Mouse (Mus musculus): ENCODE results near the gene Chaf1a. TPM values are rescaled to one million over a fixed set of nuclear protein-coding genes. Genes with fewer than 3 reads are reported as not detected.

The Chaf1a gene
- polyA plus RNA-seq (2014; fragmentation: Illumina TruSeq; extraction: RNeasy Lipid Tissue Mini Kit (QIAGEN cat#74804); ENCODE audit: low read depth, low replicate concordance): 0.44 TPM

DNA sequence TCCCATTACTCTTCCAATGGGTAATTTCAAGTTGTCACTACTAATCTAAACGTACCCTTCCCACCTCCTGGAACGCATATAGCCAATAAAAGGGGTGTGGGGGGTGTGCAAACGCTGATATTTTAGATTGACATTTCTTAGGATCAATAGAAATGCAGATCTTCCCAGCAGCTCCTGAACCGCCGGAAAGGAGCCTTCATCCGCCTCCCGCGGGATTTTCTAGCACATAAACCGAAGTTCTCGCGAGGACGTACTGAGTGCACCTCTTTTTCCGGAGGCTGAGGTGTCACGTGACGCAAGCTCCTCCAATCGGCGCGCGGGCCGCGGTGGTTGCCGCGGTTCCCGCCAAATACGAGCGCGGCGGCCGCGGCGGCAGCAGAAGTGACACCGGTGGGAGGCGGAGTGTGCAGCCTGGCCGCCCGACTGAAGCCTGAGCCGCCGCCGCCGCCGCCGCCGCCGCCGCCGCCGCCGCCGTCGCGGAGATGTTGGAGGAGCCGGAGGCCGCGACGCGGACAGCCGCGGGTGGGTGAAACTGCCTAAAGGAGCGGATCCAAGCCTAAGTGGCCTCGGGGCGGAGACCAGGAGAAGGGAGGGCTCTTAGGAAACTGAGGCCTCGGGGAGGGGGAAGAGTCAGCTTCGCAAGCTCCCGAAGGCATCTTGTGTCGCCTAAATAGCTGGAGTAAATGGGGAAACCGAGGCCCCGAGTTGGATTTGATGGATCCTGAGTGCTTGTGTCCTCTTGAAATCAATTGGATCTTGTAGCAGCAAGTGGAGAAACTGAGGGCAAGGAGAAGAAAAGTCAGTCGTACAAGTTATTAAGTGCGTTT, at the start of gene Chaf1a:
Chaf1a (plus strand) TSS at position 410 of the 827 bp plus-strand sequence.

DNA sequence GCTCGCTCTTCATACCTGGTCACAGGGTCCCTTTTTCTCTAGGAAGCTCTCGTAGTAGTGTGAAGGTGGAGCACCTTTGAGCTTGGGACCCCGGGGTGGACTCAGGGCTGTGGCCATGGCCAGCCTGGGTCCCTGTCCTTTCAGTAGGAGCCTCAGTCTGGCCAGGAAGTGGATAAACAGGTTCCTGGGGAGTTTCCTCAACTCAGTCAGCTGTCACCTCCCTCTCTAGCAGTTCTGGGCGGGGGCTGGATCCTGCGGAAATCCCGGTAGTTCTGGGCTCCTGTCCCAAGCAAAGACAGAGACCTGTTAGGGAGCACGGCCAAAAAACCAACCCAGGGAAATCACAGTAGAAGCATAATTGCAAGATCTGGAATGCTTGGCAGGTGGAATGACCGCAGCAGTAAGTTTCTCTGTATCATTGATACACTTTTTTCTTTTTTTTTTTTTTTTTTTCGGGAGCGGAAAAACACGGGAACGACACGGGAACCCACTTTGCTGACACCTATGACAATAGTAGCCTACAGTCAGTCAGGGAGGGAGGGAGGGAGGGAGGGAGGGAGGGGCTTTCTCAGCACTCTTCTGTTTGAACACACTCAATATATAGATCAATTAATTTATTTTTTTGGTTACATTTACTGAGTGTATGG, 34.7 kb upstream of the Chaf1a start, which contains the start of the genes Stap2 and Mpnd:
Stap2 (minus strand) TSS at position 170 of the 647 bp plus-strand sequence.
Mpnd (plus strand) TSS at position 297 of the 647 bp plus-strand sequence.

DNA sequence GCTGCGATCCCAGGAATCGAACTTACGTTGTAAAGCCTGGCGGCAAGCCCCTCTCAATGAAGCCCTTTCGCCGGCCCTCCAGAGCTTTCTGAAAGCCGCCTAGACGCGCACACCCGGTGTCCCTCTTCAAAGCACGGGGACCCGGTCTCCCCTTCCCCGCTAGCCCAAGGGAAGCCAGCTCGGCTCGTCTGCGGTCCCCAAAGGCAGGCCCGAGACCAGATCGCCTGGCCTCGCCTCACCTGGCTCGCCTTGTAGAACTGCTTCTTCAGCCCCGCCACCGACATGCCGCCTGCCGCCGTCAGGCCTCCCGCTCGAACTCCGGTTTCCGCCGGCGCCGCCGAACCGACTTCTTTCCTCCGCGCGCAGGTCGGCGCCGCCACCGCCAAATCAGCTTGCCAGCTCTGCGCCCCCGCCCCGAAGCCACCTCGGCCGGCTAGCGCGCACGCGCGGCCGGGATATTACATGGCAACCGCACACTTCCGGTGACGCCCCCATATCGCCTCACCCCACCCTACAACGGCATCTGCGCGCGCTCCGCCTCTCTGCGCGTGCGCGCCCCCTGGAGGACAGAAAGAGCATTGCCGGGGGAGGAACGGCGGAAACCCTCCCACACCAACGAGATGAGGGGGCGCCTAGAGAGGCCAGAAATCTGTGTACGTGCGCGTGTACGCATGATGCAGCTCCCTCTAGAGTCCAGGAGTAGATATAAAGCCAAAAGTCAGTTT, 3.9 kb upstream of the Chaf1a start, which contains the start of gene Sh3gl1:
Sh3gl1 (minus strand) TSS at position 460 of the 725 bp plus-strand sequence.

DNA sequence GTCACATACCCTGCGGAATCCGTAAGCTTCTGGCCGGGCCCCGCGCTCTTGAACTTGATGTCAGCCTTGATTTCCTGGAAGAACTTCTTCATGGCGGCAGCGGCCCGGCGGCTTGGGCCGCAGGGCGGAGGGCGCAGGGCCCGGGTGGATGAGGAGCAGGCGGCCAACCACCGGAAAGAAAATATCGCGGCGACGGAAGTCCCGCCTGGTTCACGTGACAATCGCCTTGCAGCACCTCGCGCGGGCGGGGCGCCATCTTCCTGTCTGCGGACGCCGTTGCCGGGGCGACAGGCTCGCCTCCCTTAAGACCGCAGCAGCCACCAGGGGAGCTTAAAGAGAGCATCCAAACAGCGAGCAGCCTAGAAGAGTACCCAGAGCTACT, 34.6 kb downstream of the Chaf1a start, which contains the start of gene Ubxn6:
Ubxn6 (minus strand) TSS at position 202 of the 382 bp plus-strand sequence.

DNA sequence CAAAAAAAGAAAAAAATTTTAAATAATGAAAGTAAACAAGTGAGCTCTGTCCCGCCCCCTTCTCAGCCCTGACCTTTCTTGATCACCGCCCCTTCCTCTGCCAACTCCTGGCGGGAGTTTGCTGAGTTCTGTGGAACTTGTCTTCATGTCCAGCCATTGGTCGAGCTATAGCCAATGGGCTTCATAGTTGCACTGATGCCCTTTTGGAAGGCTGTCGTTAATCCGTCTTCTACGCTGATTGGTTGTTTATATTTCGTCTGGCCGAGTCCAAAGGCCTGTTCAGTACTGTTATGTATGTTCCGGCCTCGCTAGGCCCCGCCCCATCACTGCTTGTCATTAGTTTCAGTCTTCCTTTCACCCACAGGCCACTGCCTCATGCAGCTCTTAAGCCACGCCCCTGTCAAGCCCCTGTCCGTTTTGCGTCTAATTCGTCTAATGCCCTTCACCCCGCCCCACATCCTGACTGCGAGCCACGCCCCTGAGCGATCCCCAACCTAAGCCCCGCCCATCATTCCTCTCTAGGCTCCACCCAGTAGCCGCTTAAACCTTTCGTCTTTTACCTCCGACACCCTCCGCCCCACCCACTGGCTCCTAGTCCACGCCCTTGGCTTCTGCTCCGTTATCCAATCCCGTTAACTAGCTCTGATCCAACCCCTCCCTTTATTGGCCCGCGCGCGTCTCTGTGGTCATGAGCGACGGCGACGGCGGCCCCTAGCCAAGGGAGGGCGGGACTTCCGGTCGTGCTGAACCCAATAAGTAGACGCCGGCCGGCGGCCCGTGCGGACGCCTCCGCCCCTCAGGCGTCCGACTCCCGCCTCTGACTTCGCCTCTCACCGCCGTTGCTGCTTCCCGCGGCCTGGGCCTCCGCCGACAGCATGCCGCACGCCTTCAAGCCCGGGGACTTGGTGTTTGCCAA, 38.9 kb downstream of the Chaf1a start, which contains the start of gene Hdgfl2:
Hdgfl2 (plus strand) TSS at position 755 of the 916 bp plus-strand sequence.

DNA sequence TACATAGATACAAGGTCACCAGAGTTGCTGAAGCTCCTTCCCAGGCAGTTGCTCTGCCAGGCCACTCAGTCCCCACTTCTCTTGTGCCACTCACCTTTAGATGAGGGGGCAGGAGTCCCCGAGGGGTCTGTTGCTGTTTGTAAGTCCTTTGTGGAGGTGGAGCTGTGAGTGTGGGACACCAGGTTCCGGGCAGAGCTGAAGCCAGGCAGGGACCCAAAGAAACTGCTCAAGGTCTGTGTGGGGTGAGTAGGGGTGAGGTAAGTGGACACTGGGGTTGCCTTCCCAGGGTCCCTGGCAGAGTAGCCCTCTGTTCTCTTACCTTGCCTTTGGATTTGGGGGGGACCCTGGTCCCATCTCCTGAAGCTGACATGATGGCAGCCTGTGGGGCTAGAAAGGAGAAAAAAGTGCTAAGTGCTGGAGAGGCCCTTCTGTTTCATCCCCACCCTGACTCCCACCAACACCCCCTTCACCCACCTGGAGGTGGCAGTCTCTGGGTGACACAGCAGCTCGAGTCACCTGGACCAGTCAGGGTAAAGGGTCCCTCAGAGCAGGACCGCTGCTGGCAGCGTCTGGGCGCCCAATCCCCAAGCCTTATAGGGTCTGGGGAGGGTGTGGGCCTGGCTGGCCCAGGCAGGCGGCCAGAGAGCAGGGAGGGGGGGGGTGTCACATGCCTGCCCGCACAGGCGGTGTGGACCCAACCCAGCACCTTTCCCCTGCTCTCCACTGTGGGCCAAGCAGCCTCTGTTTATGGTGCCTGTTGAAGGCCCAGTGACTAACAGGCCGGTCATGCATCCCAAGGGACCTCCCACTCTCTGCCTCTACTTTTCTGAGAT, 69.2 kb downstream of the Chaf1a start, which contains the start of gene Plin4:
Plin4 (minus strand) TSS at position 585 of the 833 bp plus-strand sequence.

DNA sequence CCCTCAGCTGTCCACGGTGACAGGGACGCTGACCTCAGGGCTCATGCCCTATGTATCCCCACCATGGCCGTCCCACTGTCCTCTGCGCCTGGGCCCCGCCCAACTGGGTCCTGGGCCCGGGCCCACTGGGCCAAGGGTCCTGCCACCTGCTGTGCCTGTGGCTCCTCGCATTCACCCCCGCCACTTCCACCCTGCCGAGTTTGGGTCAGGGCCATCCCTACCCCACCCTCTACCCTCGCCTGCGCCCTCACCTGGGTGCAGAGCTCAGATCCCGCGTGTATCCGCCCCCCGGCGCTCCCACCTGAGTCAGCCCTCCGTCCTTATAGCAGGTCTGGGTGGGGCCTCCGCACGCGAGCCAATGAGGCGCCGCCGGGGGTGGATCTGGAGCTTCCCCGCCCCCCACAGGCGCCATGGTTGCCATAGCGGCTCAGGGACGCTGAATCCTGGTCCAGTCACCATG, 77.0 kb downstream of the Chaf1a start, which contains the start of gene Plin5:
Plin5 (minus strand) TSS at position 346 of the 460 bp plus-strand sequence.

DNA sequence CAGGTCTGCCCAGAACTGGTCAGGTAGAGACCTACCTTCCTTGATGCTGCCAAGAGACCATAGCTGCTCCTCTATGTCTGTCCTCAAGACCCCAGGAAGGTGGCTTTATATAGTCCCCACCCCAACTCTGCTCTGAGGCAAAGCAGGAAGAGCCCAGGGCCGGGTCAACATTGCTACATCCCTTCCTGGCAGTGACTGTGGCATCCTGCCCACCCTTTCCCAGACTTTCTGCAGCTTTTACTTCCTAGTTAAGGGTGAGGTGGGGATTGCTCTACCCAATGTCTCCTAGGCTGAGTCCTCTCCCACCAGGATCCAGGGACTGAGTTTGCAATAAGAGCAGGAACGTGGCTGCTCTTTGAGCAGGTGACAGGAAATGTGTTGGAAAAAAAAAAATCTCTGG, 81.6 kb downstream of the Chaf1a start, which contains the start of gene Lrg1:
Lrg1 (minus strand) TSS at position 176 of the 400 bp plus-strand sequence.

Other genes starting within 250 kb of the Chaf1a start
- gene Zfp119a, start 161.5 kb upstream of the Chaf1a start, polyA plus RNA-seq (2014; fragmentation: Illumina TruSeq; extraction: RNeasy Lipid Tissue Mini Kit (QIAGEN cat#74804); ENCODE audit: low read depth, low replicate concordance): 33.9 TPM
- gene Zfp959, start 148.3 kb upstream of the Chaf1a start, polyA plus RNA-seq (2014; fragmentation: Illumina TruSeq; extraction: RNeasy Lipid Tissue Mini Kit (QIAGEN cat#74804); ENCODE audit: low read depth, low replicate concordance): 46.1 TPM
- gene Zfp119b, start 90.9 kb upstream of the Chaf1a start, polyA plus RNA-seq (2014; fragmentation: Illumina TruSeq; extraction: RNeasy Lipid Tissue Mini Kit (QIAGEN cat#74804); ENCODE audit: low read depth, low replicate concordance): 26.7 TPM
- 0.54 TPM for gene Ebi3, start 87.8 kb upstream of the Chaf1a start, polyA plus RNA-seq (2014; fragmentation: Illumina TruSeq; extraction: RNeasy Lipid Tissue Mini Kit (QIAGEN cat#74804); ENCODE audit: low read depth, low replicate concordance)
- gene Yju2, start 81.3 kb upstream of the Chaf1a start, polyA plus RNA-seq (2014; fragmentation: Illumina TruSeq; extraction: RNeasy Lipid Tissue Mini Kit (QIAGEN cat#74804); ENCODE audit: low read depth, low replicate concordance): 0.57 TPM
- gene Shd, start 70.0 kb upstream of the Chaf1a start, polyA plus RNA-seq (2014; fragmentation: Illumina TruSeq; extraction: RNeasy Lipid Tissue Mini Kit (QIAGEN cat#74804); ENCODE audit: low read depth, low replicate concordance): not detected
- gene Fsd1, start 53.9 kb upstream of the Chaf1a start, polyA plus RNA-seq (2014; fragmentation: Illumina TruSeq; extraction: RNeasy Lipid Tissue Mini Kit (QIAGEN cat#74804); ENCODE audit: low read depth, low replicate concordance): not detected
- 13.5 TPM for gene Stap2, start 34.9 kb upstream of the Chaf1a start, polyA plus RNA-seq (2014; fragmentation: Illumina TruSeq; extraction: RNeasy Lipid Tissue Mini Kit (QIAGEN cat#74804); ENCODE audit: low read depth, low replicate concordance)
- not detected for gene Mpnd, start 34.7 kb upstream of the Chaf1a start, polyA plus RNA-seq (2014; fragmentation: Illumina TruSeq; extraction: RNeasy Lipid Tissue Mini Kit (QIAGEN cat#74804); ENCODE audit: low read depth, low replicate concordance)
- gene Sh3gl1, start 3.8 kb upstream of the Chaf1a start, polyA plus RNA-seq (2014; fragmentation: Illumina TruSeq; extraction: RNeasy Lipid Tissue Mini Kit (QIAGEN cat#74804); ENCODE audit: low read depth, low replicate concordance): 0.79 TPM
- 23.9 TPM for gene Ubxn6, start 34.6 kb downstream of the Chaf1a start, polyA plus RNA-seq (2014; fragmentation: Illumina TruSeq; extraction: RNeasy Lipid Tissue Mini Kit (QIAGEN cat#74804); ENCODE audit: low read depth, low replicate concordance)
- 2.7 TPM for gene Hdgfl2, start 39.2 kb downstream of the Chaf1a start, polyA plus RNA-seq (2014; fragmentation: Illumina TruSeq; extraction: RNeasy Lipid Tissue Mini Kit (QIAGEN cat#74804); ENCODE audit: low read depth, low replicate concordance)
- gene Plin4, start 69.4 kb downstream of the Chaf1a start, polyA plus RNA-seq (2014; fragmentation: Illumina TruSeq; extraction: RNeasy Lipid Tissue Mini Kit (QIAGEN cat#74804); ENCODE audit: low read depth, low replicate concordance): 1.4 TPM
- gene Plin5, start 77.2 kb downstream of the Chaf1a start, polyA plus RNA-seq (2014; fragmentation: Illumina TruSeq; extraction: RNeasy Lipid Tissue Mini Kit (QIAGEN cat#74804); ENCODE audit: low read depth, low replicate concordance): not detected
- gene Lrg1, start 81.6 kb downstream of the Chaf1a start, polyA plus RNA-seq (2014; fragmentation: Illumina TruSeq; extraction: RNeasy Lipid Tissue Mini Kit (QIAGEN cat#74804); ENCODE audit: low read depth, low replicate concordance): not detected
- not detected for gene Sema6b, start 99.9 kb downstream of the Chaf1a start, polyA plus RNA-seq (2014; fragmentation: Illumina TruSeq; extraction: RNeasy Lipid Tissue Mini Kit (QIAGEN cat#74804); ENCODE audit: low read depth, low replicate concordance)
- 2.0 TPM for gene Tnfaip8l1, start 122.0 kb downstream of the Chaf1a start, polyA plus RNA-seq (2014; fragmentation: Illumina TruSeq; extraction: RNeasy Lipid Tissue Mini Kit (QIAGEN cat#74804); ENCODE audit: low read depth, low replicate concordance)
- gene Mydgf, start 143.5 kb downstream of the Chaf1a start, polyA plus RNA-seq (2014; fragmentation: Illumina TruSeq; extraction: RNeasy Lipid Tissue Mini Kit (QIAGEN cat#74804); ENCODE audit: low read depth, low replicate concordance): 13.5 TPM
- 0.28 TPM for gene Dpp9, start 178.5 kb downstream of the Chaf1a start, polyA plus RNA-seq (2014; fragmentation: Illumina TruSeq; extraction: RNeasy Lipid Tissue Mini Kit (QIAGEN cat#74804); ENCODE audit: low read depth, low replicate concordance)
- 3.3 TPM for gene Fem1a, start 216.4 kb downstream of the Chaf1a start, polyA plus RNA-seq (2014; fragmentation: Illumina TruSeq; extraction: RNeasy Lipid Tissue Mini Kit (QIAGEN cat#74804); ENCODE audit: low read depth, low replicate concordance)
- gene Ticam1, start 236.3 kb downstream of the Chaf1a start, polyA plus RNA-seq (2014; fragmentation: Illumina TruSeq; extraction: RNeasy Lipid Tissue Mini Kit (QIAGEN cat#74804); ENCODE audit: low read depth, low replicate concordance): 0.69 TPM

Data from sigmoid colon, adult 10 weeks (tissue).